ENCODE assay signal across 8 mouse cellular contexts in the genomic region with DNA sequence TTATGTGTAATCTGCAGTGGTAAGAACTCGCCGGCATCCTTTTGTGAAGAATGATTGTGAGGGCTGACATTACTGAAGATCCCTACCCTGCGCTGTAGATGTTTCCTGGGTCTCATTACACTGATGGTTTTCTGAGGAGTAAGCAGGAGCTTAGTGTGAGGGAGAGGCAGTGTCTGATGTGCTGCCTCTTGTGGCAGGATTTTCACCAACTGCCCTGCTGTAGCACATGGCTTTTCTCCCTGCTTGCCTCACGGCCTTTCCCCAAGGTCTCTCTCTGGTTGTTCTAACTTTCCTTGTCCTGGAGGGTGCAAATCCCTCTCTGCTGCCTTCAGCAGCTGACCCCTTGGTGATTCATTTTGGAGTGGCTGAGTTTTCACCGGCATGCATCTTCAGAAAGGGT. TPM values are rescaled to one million over a fixed set of nuclear protein-coding genes. Genes with fewer than 3 reads are reported as not detected.
DNase-seq lines count a peak whose midpoint lies in the region; ATAC-seq and TF ChIP-seq lines count a peak whose summit lies in the region.

No protein-coding gene starts in this region.

- TF ChIP-seq CTCF in lung, adult 2 months (IDR thresholded peaks at IDR 0.05; ENCODE audit: insufficient read depth, low read length) = peak; percentile 11; the same call in 1 of the 2 replicates

- no peak overlapping the region for H3K9ac ChIP-seq in embryonic facial prominence, embryonic 11.5 days (replicated peaks; ENCODE audit: low read length)

- no peaks in the 10 kb centered on the region for H3K9me3 ChIP-seq in embryonic facial prominence, embryonic 11.5 days (replicated peaks; ENCODE audit: control insufficient read depth, low read length)
- no peaks in the 10 kb centered on the region for H3K9me3 ChIP-seq in embryonic facial prominence, embryonic 10.5 days
- H3K9me3 ChIP-seq in hindbrain, embryonic 10.5 days = no peaks in the 10 kb centered on the region

- H3K4me3 ChIP-seq in embryonic facial prominence, embryonic 11.5 days (ENCODE audit: low read depth, low read length) = no peak overlapping the region
- no peak overlapping the region for H3K4me3 ChIP-seq in embryonic facial prominence, embryonic 10.5 days
- no peak overlapping the region for H3K4me3 ChIP-seq in lung, adult 2 months (replicated peaks; ENCODE audit: extremely low read depth, low read depth, low read length)
- no peak overlapping the region for H3K4me3 ChIP-seq in hindbrain, embryonic 10.5 days

- no peak overlapping the region for H3K4me2 ChIP-seq in embryonic facial prominence, embryonic 11.5 days (ENCODE audit: low read depth, low read length)

- no peak overlapping the region for H3K27ac ChIP-seq in embryonic facial prominence, embryonic 11.5 days (replicated peaks; ENCODE audit: low read depth, low read length)
- H3K27ac ChIP-seq in embryonic facial prominence, embryonic 10.5 days (replicated peaks) = no peak overlapping the region
- H3K27ac ChIP-seq in hindbrain, embryonic 10.5 days = no peak overlapping the region

- TF ChIP-seq POLR2A in lung, adult 2 months (IDR thresholded peaks at IDR 0.05; ENCODE audit: borderline replicate concordance, extremely low read depth, low read depth, low read length) = no peak

- intact Hi-C loops in left cerebral cortex, postnatal 14 days (cut with DNase I) = no loop called here

- H3K36me3 ChIP-seq in embryonic facial prominence, embryonic 11.5 days (replicated peaks; ENCODE audit: control insufficient read depth, insufficient read depth, low read depth, low read length) = no peaks in the 10 kb centered on the region
- H3K36me3 ChIP-seq in embryonic facial prominence, embryonic 10.5 days (replicated peaks) = no peaks in the 10 kb centered on the region
- H3K36me3 ChIP-seq in hindbrain, embryonic 10.5 days = no peaks in the 10 kb centered on the region

- peak; percentile 25 for DNase-seq in embryonic facial prominence, embryonic 11.5 days (ENCODE audit: low spot score)
- DNase-seq in embryonic facial prominence, embryonic 10.5 days (ENCODE audit: low spot score) = no peak
- no peak for DNase-seq in lung, adult 2 months
- DNase-seq in lung, postnatal 10 days = no peak
- peak; percentile 37 for DNase-seq in embryo, embryonic 10.5 days (ENCODE audit: low spot score)
- DNase-seq in retina, embryonic 14.5 days (ENCODE audit: low spot score) = peak; percentile 10
- no peak for DNase-seq in hindbrain, embryonic 10.5 days (ENCODE audit: low spot score)
- DNase-seq in left cerebral cortex, postnatal 14 days (ENCODE audit: low spot score in 2 of 2) = no peak

- no peaks in the 10 kb centered on the region for H3K4me1 ChIP-seq in embryonic facial prominence, embryonic 11.5 days (ENCODE audit: control insufficient read depth, insufficient read depth, low read length)
- no peaks in the 10 kb centered on the region for H3K4me1 ChIP-seq in embryonic facial prominence, embryonic 10.5 days
- no peaks in the 10 kb centered on the region for H3K4me1 ChIP-seq in lung, adult 2 months (ENCODE audit: control insufficient read depth, insufficient read depth, low read length)
- no peaks in the 10 kb centered on the region for H3K4me1 ChIP-seq in hindbrain, embryonic 10.5 days (replicated peaks)

- no peaks in the 10 kb centered on the region for H3K27me3 ChIP-seq in embryonic facial prominence, embryonic 11.5 days (ENCODE audit: control insufficient read depth, insufficient read depth, low read length)
- H3K27me3 ChIP-seq in embryonic facial prominence, embryonic 10.5 days (replicated peaks; ENCODE audit: low read depth, poor library complexity, severe bottlenecking) = no peaks in the 10 kb centered on the region
- no peaks in the 10 kb centered on the region for H3K27me3 ChIP-seq in hindbrain, embryonic 10.5 days (ENCODE audit: insufficient read depth, poor library complexity, severe bottlenecking)

- 51% methylated on average over 5 of the region's 5 CpGs for WGBS in embryonic facial prominence, embryonic 11.5 days
- 50% methylated on average over 5 of the region's 5 CpGs for WGBS in embryonic facial prominence, embryonic 10.5 days
- WGBS in lung, adult 2 months = 63% methylated on average over 5 of the region's 5 CpGs
- WGBS in hindbrain, embryonic 10.5 days = 58% methylated on average over 5 of the region's 5 CpGs

- ATAC-seq in embryonic facial prominence, embryonic 11.5 days (replicated peaks; ENCODE audit: insufficient number of reproducible peaks, low FRiP score, low TSS enrichment, low read depth) = 0 out of 2 replicates have a peak, but pooled peaks have one; percentile 14

RNA-seq across cellular contexts. Expression of gene Fbxl4, which starts 10.0 kb away (rescaled TPM):
- 7.1 and 9.0 TPM in 2 replicates for polyA plus RNA-seq in embryonic facial prominence, embryonic 11.5 days (2014; fragmentation: Nextera tagmentation; extraction: Ambion mirVana)
- polyA plus RNA-seq in embryonic facial prominence, embryonic 10.5 days (2016; fragmentation: Nextera tagmentation; extraction: Ambion mirVana) = 6.5 and 8.2 TPM in 2 replicates
- 15.6 and 17.6 TPM in 2 replicates for polyA plus RNA-seq in lung, adult 2 months (2012; rRNA removed)
- 6.9 and 9.2 TPM in 2 replicates for polyA plus RNA-seq in hindbrain, embryonic 10.5 days (2016; fragmentation: Nextera tagmentation; extraction: Ambion mirVana)
- total RNA-seq in left cerebral cortex, postnatal 14 days (2021) = 10 to 100 TPM; 13.4 to 13.6 TPM

Comparison
In these comparisons a context has a peak if more than half of its experiments do, and no peak if none do; other contexts are left out.
1. DNase-seq: peak in embryonic facial prominence, embryonic 11.5 days (single experiment), embryo, embryonic 10.5 days (single experiment) and retina, embryonic 14.5 days (single experiment); none in embryonic facial prominence, embryonic 10.5 days (single experiment), lung, adult 2 months (single experiment), lung, postnatal 10 days (single experiment), hindbrain, embryonic 10.5 days (single experiment) and left cerebral cortex, postnatal 14 days (0 of 2).